13 mouse cellular contexts compared by ENCODE assay signal in genomic region chr1:55430587-55430986, GRCm38 (mm10). TPM values are rescaled to one million over a fixed set of nuclear protein-coding genes. Genes with fewer than 3 reads are reported as not detected.
A peak's percentile ranks its signal among the peaks of the same experiment; 100 is the strongest.
DNase-seq lines count a peak whose midpoint lies in the region.
"Had no signal": no experiment of that assay in that cellular context is flagged by ENCODE, and none has a peak within 500 bp of the region (broad histone marks: within the 10 kb centered on the region; RNA-seq: fewer than 3 reads in every experiment).

No protein-coding gene starts in this region.

- peak; percentile 31 for DNase-seq in 3T3-L1 (ENCODE audit: low read depth, low spot score)
- peak; percentile 62 for DNase-seq in CD4-positive, CD25-positive, alpha-beta regulatory T cell, adult 2 months (ENCODE audit: low read depth, low spot score)
- DNase-seq in brain, adult 2 months (ENCODE audit: low read depth, low spot score) = peak; percentile 54
- peak; percentile 6 for DNase-seq in naive thymus-derived CD4-positive, alpha-beta T cell, adult 2 months (ENCODE audit: low read depth)
- no peak for DNase-seq in cerebellum, postnatal 25 days
- no peak for DNase-seq in gastrocnemius, postnatal 14 days
- no peak for DNase-seq in urinary bladder, adult 18-20 months (ENCODE audit: low spot score in 2 of 2)
- DNase-seq: adrenal gland, postnatal 14 days; cerebellum, adult 18-20 months; cerebellum, postnatal 10 days; embryo, embryonic 11 days; heart, adult 2 months; heart, postnatal 14 days had no signal

- intact Hi-C loops in gastrocnemius, postnatal 14 days (cut with DNase I; ENCODE audit: low total_unique reads) = no loop called here

RNA-seq across cellular contexts. Expression of gene Plcl1, which starts 24.9 kb away (rescaled TPM):
- total RNA-seq in gastrocnemius, postnatal 14 days (2021) = 1 to 10 TPM; 5.2 to 6.0 TPM

Comparison
In these comparisons a context has a peak if more than half of its experiments do, and no peak if none do; other contexts are left out.
1. DNase-seq: peak in 3T3-L1 (single experiment), CD4-positive, CD25-positive, alpha-beta regulatory T cell, adult 2 months (single experiment), brain, adult 2 months (single experiment) and naive thymus-derived CD4-positive, alpha-beta T cell, adult 2 months (single experiment); none in cerebellum, postnatal 25 days (0 of 2), gastrocnemius, postnatal 14 days (single experiment) and urinary bladder, adult 18-20 months (0 of 2).